Mouse (Mus musculus) G1E (cell line): ENCODE measurements around the gene Syt16. TPM values are rescaled to one million over a fixed set of nuclear protein-coding genes. Genes with fewer than 3 reads are reported as not detected.

Source experiments
- ATAC-seq: 2 replicates; pipeline ENCODE4 v1.8.0; 2016; ENCODE audit warnings: mild to moderate bottlenecking; ENCODE audit not compliant: insufficient number of reproducible peaks, poor library complexity, low FRiP score, severe bottlenecking; ENCODE audit errors: extremely low read depth
- DNase-seq: peaks from one replicate; pipeline ENCODE4 v3.0.0; 2012; ENCODE audit warnings: low spot score
- H3K27me3 ChIP-seq: 2 replicates; pipeline ENCODE4 v1.6.1; 2012; ENCODE audit warnings: mild to moderate bottlenecking, low read length, inconsistent platforms; ENCODE audit not compliant: insufficient read depth
- H3K36me3 ChIP-seq: replicated peaks from 2 replicates; pipeline ENCODE3; 2012; ENCODE audit warnings: mild to moderate bottlenecking, inconsistent platforms
- H3K4me1 ChIP-seq: 2 replicates; pipeline ENCODE4 v1.6.1; 2012; ENCODE audit warnings: low read depth, low read length, inconsistent platforms, mixed read lengths; ENCODE audit not compliant: insufficient read depth
- H3K4me3 ChIP-seq: 2 replicates; pipeline ENCODE4 v1.5.1; 2012; ENCODE audit warnings: low read depth, mild to moderate bottlenecking, inconsistent platforms, low read length, moderate library complexity, mixed read lengths
- H3K9me3 ChIP-seq: replicated peaks from 2 replicates; pipeline ENCODE4 v1.6.1; 2012; ENCODE audit warnings: inconsistent platforms
- CTCF ChIP-seq: IDR thresholded peaks from 2 replicates; pipeline ENCODE4 v1.5.1; 2012; ENCODE audit warnings: low read depth, low read length, inconsistent platforms, mixed read lengths
- GATA1 ChIP-seq: IDR thresholded peaks from 2 replicates; pipeline ENCODE4 v1.6.1; 2012; ENCODE audit warnings: borderline replicate concordance, low read length, inconsistent platforms, mixed read lengths
- GATA2 ChIP-seq: IDR thresholded peaks from 2 replicates; pipeline ENCODE4 v1.6.1; 2012; ENCODE audit warnings: low read depth, low read length, inconsistent platforms, borderline replicate concordance
- POLR2AphosphoS5 ChIP-seq: IDR thresholded peaks from 2 replicates; pipeline ENCODE4 v1.6.1; 2012; ENCODE audit warnings: low read depth, low read length, inconsistent platforms; ENCODE audit not compliant: insufficient replicate concordance
- TAL1 ChIP-seq: conservative IDR thresholded peaks from 2 replicates; pipeline ENCODE4 v1.6.1; 2012; ENCODE audit warnings: low read depth, low read length, inconsistent platforms, mixed read lengths
- polyA plus RNA-seq: library from polyadenylated mRNA; stranded (reverse); fragments of >175 nt; gene quantifications from 2 replicates; pipeline ENCODE4 v1.2.3, GENCODE M21; 2012
- total RNA-seq, 2 experiments: library from RNA; stranded (forward) in 1 of 2; stranded (reverse) in 1 of 2; fragments of 200-1000 nt in 1 of 2; fragments of >200 nt in 1 of 2; fragmentation: Nextera tagmentation in 1 of 2; gene quantifications; 2 replicates each; pipeline ENCODE4 v1.2.3; 2014 to 2017

Syt16 gene
- total and polyA plus RNA-seq, 3 experiments: 0.11 TPM; not detected in 2

DNA sequence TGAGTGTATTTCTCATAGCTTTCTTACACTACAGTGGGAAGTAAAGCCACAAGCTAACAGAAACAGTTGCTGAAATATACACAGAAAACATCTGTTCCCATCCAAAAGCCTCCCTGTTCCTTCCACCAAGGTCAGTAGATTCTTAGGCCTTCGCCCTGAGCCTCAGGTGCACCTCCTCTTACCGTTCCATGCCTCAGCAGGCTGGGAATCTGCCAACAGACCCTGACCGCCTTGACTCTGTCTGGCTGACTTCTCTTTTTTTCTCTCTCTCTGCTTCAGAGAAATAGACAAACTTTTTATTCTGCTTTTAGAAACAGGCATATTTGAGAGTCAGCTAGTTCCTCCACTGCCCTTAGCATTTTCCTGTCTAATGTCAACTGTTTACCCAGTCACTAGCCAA is 19.3 kb upstream of the Syt16 start:
- ATAC-seq: no peak
- H3K4me3 ChIP-seq: no peak overlapping the region
- H3K4me1 ChIP-seq: peaks cover 2% of the 10 kb centered on the region; the same call in 1 of the 2 replicates
- H3K27me3 ChIP-seq: no peaks in the 10 kb centered on the region
- H3K9me3 ChIP-seq: no peaks in the 10 kb centered on the region
- peaks cover 86% of the 10 kb centered on the region for H3K36me3 ChIP-seq
- DNase-seq: no peak
- TF ChIP-seq TAL1 (no peak), GATA2 (no peak), GATA1 (no peak), POLR2AphosphoS5 (no peak), CTCF (no peak)

DNA sequence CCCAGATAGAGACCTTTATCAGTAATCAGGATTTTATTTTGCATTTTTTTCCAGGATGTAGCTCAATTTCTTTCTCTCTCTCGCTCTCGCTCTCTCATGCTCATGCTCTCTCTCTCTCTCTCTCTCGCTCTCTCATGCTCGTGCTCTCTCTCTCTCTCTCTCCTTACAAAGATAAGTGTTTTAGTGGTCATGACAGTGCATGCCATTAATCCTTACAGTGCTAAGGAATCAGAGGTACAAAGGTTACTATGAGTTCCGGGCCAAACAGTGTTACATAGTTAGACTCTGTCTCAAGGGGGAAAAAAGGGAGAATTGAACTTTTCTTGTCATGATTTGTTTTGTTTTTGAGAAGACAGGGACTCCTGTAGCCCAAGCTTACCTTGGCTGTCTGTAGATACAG is 17.8 kb upstream of the Syt16 start:
- H3K4me1 ChIP-seq: peaks cover 2% of the 10 kb centered on the region; the same call in 1 of the 2 replicates
- H3K36me3 ChIP-seq: peaks cover 89% of the 10 kb centered on the region
- H3K4me3 ChIP-seq: no peak overlapping the region
- H3K27me3 ChIP-seq: no peaks in the 10 kb centered on the region
- ATAC-seq (no peak), DNase-seq (no peak)
- TF ChIP-seq POLR2AphosphoS5: no peak
- TF ChIP-seq TAL1: no peak
- TF ChIP-seq GATA2: no peak
- no peak for TF ChIP-seq CTCF
- no peak for TF ChIP-seq GATA1
- no peaks in the 10 kb centered on the region for H3K9me3 ChIP-seq

DNA sequence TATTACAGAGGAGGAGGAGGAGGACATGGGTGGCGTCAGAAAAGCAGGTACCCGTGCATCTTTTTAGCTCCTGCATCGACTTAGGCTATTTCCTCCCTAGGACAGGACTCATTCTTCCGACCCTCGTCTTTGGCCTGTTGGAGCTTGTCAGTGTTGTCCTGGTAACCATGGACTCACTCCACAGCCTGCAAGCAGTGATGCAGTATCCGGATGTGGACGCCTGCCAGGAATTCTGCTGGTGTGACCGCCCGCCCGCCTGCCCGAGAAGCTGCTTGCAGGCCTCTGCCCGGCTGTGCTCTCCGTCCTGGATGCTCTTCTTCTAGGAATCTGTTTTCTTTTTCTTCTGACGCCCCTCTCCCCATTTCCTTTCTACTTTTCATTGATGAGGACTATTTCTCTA is 14.9 kb upstream of the Syt16 start:
- no peaks in the 10 kb centered on the region for H3K9me3 ChIP-seq
- no peak overlapping the region for H3K4me3 ChIP-seq
- DNase-seq: no peak
- no peaks in the 10 kb centered on the region for H3K27me3 ChIP-seq
- TF ChIP-seq TAL1 (no peak), CTCF (no peak), POLR2AphosphoS5 (no peak), GATA2 (no peak)
- H3K36me3 ChIP-seq: peaks cover 83% of the 10 kb centered on the region
- peaks cover 2% of the 10 kb centered on the region; the same call in 1 of the 2 replicates for H3K4me1 ChIP-seq
- ATAC-seq: no peak

DNA sequence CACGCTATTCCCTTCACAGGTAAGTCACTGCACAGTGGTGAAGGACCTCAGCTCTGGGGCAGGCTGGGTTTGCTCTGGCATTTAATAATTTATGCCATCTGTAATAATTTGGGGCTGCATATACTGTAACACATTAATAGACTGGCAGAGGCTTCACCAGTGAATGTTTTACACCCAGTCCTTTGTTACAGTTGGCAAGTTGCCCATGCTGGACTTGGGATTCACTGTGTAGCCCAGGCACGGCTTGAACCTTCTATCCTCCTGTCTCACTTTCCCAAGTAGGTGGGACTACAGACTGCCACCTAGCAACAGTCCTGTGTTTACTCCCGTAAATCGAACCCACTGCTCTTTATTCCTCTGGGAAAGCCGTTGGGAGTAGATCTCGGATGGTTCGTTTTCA is 11.2 kb upstream of the Syt16 start:
- Histone ChIP-seq H3K4me3 (no peak overlapping the region), H3K27me3 (no peaks in the 10 kb centered on the region; the same call in 1 of the 2 replicates), H3K9me3 (no peaks in the 10 kb centered on the region), H3K4me1 (peaks cover under 1% of the 10 kb centered on the region; the same call in 1 of the 2 replicates), H3K36me3 (peaks cover 53% of the 10 kb centered on the region)
- DNase-seq (no peak), ATAC-seq (no peak)
- TF ChIP-seq TAL1: no peak

DNA sequence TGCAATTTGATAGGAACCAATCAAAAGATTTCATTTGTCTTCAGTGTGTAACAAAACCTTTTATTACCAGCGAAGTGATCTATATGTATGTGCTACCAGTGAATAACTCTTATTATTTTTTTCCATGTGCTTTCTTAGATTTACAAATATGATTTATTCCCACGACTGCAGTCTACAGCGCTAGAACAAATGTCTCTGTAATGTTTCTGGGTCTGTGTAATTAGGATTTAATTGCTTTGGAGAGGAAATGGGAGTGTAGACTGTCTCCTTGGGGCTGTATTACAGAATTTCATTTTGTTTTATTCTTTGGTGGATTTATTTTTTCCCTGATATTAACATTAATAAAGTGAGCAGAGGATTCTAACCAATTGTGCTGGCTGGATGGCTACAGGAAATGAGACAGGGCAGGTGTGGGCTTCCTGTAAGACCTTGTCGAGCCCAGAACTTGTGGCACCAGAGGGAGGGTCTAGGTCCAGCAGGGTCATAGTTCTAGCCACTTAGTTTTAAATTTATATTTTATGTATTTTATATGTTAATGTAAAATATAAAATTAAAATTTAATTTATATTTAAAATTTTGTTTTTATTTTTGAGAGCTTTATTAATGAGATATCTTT is 9.0 kb upstream of the Syt16 start:
- no peaks in the 10 kb centered on the region for H3K4me1 ChIP-seq
- peaks cover 33% of the 10 kb centered on the region for H3K36me3 ChIP-seq
- no peaks in the 10 kb centered on the region; the same call in 1 of the 2 replicates for H3K27me3 ChIP-seq
- DNase-seq (no peak), ATAC-seq (no peak)
- no peak for TF ChIP-seq GATA1
- no peak for TF ChIP-seq TAL1
- TF ChIP-seq GATA2: no peak
- no peak for TF ChIP-seq CTCF
- TF ChIP-seq POLR2AphosphoS5: no peak
- H3K9me3 ChIP-seq: no peaks in the 10 kb centered on the region
- H3K4me3 ChIP-seq: no peak overlapping the region

DNA sequence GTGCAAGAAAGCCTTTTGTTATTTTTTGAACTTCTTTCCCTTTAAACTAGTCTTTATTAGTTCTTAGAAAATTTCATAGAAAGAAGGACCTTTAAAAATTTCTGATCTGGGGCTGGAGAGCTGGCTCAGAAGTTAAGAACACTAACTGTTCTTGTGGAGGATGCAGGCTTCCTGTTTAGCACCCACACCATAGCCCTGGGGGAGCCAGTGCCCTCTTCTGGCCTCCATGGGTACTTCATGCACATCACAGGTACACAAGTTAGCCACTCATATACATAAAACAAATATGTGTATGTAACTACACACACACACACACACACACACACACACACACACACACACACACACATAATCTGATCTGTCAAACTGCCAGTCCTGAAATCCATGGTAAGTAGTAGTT is 7.9 kb upstream of the Syt16 start:
- Histone ChIP-seq H3K9me3 (no peaks in the 10 kb centered on the region), H3K36me3 (peaks cover 24% of the 10 kb centered on the region), H3K4me3 (no peak overlapping the region), H3K4me1 (no peaks in the 10 kb centered on the region), H3K27me3 (no peaks in the 10 kb centered on the region; the same call in 1 of the 2 replicates)
- peak; percentile 52; the same call in 1 of the 2 replicates for ATAC-seq
- TF ChIP-seq TAL1: no peak
- no peak for TF ChIP-seq POLR2AphosphoS5
- peak; percentile 76 for TF ChIP-seq CTCF
- no peak for TF ChIP-seq GATA1
- TF ChIP-seq GATA2: no peak
- no peak for DNase-seq

DNA sequence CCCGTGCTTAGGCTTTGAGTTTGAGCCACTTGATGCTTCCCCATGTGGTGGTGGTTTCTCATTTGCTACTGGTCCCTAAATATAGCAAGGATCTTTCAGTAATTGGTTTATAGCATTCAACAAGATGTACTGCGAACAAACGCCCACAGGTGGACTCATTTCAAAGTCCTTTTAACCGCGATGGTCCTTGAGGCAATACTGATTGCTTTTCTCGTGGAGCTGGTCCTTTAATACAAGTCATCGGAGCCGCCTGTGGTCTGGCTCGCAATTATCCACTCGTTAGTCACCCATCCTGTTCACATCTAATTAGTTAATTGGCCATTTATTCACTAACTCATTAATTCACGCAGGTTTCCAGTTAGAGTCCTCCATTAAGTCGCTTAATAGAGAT is 560 bp upstream of the Syt16 start:
- H3K9me3 ChIP-seq: no peaks in the 10 kb centered on the region
- ATAC-seq: no peak
- H3K27me3 ChIP-seq: peaks cover 9% of the 10 kb centered on the region; the same call in 1 of the 2 replicates
- H3K4me1 ChIP-seq: no peaks in the 10 kb centered on the region
- no peak for DNase-seq
- no peaks in the 10 kb centered on the region for H3K36me3 ChIP-seq
- no peak for TF ChIP-seq POLR2AphosphoS5
- no peak overlapping the region for H3K4me3 ChIP-seq
